Mouse (Mus musculus) T-cell, adult 2 months (primary cell): ENCODE data around the gene Psmb5.
A peak's percentile ranks its signal among the peaks of the same experiment; 100 is the strongest.

Source experiments
- DNase-seq: peaks from one replicate; pipeline ENCODE4 v3.0.0; 2022; ENCODE audit warnings: low spot score

Gene Psmb5

GRCm38 (mm10) chr14:54617897-54618365 lies at the start of gene Psmb5:
TSS of gene Psmb5 (minus strand) at chr14:54618022.
- DNase-seq = peak; percentile 87

GRCm38 (mm10) chr14:54664477-54665222 lies 46.8 kb upstream of the Psmb5 start:
- DNase-seq = no peak

- peak; percentile 28 for DNase-seq
These were observed 42.2 kb upstream of the Psmb5 start for GRCm38 (mm10) chr14:54660009-54660408.

- DNase-seq = peak; percentile 81
These were observed 35.7 kb upstream of the Psmb5 start for GRCm38 (mm10) chr14:54653496-54653895.

GRCm38 (mm10) chr14:54652787-54653186 lies 35.0 kb upstream of the Psmb5 start:
- DNase-seq = no peak

- DNase-seq = no peak
These were observed 33.7 kb upstream of the Psmb5 start for GRCm38 (mm10) chr14:54651556-54651955.

GRCm38 (mm10) chr14:54650621-54651454 lies 33.0 kb upstream of the Psmb5 start:
- DNase-seq = peak; percentile 85

GRCm38 (mm10) chr14:54647900-54648299 lies 30.1 kb upstream of the Psmb5 start:
- DNase-seq = no peak

GRCm38 (mm10) chr14:54646898-54647636 lies 29.2 kb upstream of the Psmb5 start:
- no peak for DNase-seq

- no peak for DNase-seq
These were observed 28.6 kb upstream of the Psmb5 start for GRCm38 (mm10) chr14:54646455-54646854.

- DNase-seq = no peak
These were observed 26.5 kb upstream of the Psmb5 start for GRCm38 (mm10) chr14:54644294-54644693.

GRCm38 (mm10) chr14:54643011-54643410 lies 25.2 kb upstream of the Psmb5 start:
- no peak for DNase-seq

GRCm38 (mm10) chr14:54642224-54642944 lies 24.6 kb upstream of the Psmb5 start:
- DNase-seq = no peak

- peak; percentile 88 for DNase-seq
These were observed 23.6 kb upstream of the Psmb5 start, which contains the start of gene Cdh24 for GRCm38 (mm10) chr14:54641305-54641969. TSS of gene Cdh24 (minus strand) at chr14:54641364.

GRCm38 (mm10) chr14:54640946-54641304 lies 23.1 kb upstream of the Psmb5 start, which contains the start of gene Gm17606:
TSS of gene Gm17606 (plus strand) at chr14:54640952.
- DNase-seq = no peak

GRCm38 (mm10) chr14:54640121-54640520 lies 22.3 kb upstream of the Psmb5 start:
- no peak for DNase-seq

- DNase-seq = no peak
These were observed 20.4 kb upstream of the Psmb5 start for GRCm38 (mm10) chr14:54638210-54638609.

GRCm38 (mm10) chr14:54636954-54637353 lies 19.1 kb upstream of the Psmb5 start:
- peak; percentile 57 for DNase-seq

GRCm38 (mm10) chr14:54634182-54634581 lies 16.4 kb upstream of the Psmb5 start:
- no peak for DNase-seq

GRCm38 (mm10) chr14:54632252-54632651 lies 14.4 kb upstream of the Psmb5 start:
- DNase-seq = no peak

GRCm38 (mm10) chr14:54631240-54631599 lies 13.4 kb upstream of the Psmb5 start:
- DNase-seq = no peak
